Mouse (Mus musculus): ENCODE data around the gene Aaas. TPM values are rescaled to one million over a fixed set of nuclear protein-coding genes. Genes with fewer than 3 reads are reported as not detected.

Gene Aaas
- polyA plus RNA-seq, 1 experiment: 18.6 TPM

DNA sequence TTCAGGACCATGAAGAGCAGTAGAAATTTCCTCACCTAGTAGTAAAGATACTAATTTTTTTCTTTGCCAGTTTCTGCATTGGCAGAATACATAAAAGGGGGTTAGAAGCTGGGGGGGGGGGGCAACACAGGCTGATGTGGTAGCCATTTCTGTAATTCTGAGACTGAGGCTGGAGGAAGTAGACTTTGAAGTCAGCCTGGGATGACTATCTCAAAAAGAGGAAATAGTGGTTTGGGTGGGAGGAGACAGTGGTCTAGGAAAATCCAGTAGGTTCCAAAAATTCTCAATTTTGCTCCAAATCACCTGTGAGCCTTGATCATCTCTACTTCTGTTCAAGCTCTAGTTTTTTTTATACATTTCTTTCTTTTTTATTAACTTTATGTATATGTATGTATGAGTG, 39.1 kb downstream of the Aaas start:
- DNase-seq (ENCODE audit: extremely low spot score in 1 of 2, low spot score in 1 of 2): no peak

DNA sequence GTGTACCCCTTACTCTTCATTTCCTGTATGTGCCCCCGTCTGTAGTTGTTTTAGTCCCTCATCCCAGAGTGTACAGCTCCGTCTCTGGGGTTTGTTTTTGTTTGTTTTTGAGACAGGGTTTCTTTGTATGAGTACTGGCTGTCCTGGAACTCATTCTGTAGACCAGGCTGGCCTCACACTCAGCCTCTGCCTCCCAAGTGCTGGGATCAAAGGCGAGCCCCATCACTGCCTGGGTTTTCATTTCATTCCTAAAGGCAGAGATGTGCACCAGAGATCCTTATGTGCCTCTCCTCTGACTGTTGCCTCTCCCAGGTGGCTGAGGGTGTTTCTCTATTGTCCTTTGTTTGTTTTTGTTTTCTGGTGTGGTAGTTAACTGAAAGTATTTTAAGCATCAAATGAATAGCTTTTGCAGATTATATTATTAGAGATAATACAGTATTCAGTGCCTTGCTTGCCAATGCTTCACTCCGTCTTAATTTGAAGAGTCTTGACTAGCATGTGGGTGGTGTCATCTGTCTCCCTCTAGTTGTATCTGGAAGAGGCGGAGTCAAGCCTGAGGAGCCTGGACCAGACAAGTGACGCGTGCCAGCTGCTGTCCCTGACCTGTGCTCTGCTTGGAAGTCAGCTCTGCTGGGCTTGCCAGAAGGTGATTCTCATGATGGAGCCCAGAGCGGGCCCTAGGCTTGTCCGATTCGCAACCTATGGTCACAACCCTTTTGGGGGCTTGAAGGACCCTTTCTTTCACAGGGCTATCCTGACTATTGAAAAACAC, 40.3 kb downstream of the Aaas start:
- DNase-seq (ENCODE audit: extremely low spot score in 1 of 2, low spot score in 1 of 2): no peak

DNA sequence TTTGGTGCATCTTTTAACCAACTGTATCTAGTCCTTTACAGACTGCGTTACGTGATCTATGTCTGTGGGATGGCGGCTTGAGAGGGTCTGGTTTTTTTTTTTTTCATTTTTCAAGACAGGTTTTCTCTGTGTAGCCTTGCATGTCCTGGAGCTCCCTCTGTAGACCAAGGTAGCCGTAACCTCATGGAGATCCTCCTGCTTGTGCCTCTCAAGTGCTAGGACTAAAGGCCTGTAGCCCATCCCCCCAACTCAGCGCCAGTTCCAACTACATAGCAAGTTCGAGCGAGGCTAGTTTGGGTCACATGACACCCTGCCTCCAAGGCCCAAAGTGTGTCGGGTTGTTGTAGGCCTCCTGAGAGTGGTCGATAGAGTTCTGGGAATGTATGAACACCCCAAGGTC, 41.9 kb downstream of the Aaas start:
- DNase-seq (ENCODE audit: extremely low spot score in 1 of 2, low spot score in 1 of 2): no peak

DNA sequence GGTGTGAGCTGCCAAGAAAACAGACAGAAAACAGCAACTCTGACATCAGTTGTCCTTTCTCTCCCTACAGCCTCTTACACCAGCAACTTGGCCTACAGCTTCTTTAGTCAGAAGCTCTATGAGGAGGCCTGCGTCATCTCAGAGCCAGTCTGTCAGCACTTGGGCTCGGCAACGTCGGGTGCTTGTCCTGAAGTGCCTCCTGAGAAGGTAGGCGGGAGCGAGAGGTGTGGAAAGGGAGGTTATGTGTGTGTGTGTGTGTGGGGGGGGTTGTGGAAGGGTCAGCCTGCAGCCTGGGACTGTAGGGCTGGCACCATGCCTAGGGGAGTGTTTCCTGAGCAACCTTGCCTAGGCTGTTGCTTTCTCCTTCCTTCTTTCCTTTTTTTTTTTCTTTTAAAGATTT, 48.0 kb downstream of the Aaas start:
- DNase-seq (ENCODE audit: extremely low spot score in 1 of 2, low spot score in 1 of 2): no peak

DNA sequence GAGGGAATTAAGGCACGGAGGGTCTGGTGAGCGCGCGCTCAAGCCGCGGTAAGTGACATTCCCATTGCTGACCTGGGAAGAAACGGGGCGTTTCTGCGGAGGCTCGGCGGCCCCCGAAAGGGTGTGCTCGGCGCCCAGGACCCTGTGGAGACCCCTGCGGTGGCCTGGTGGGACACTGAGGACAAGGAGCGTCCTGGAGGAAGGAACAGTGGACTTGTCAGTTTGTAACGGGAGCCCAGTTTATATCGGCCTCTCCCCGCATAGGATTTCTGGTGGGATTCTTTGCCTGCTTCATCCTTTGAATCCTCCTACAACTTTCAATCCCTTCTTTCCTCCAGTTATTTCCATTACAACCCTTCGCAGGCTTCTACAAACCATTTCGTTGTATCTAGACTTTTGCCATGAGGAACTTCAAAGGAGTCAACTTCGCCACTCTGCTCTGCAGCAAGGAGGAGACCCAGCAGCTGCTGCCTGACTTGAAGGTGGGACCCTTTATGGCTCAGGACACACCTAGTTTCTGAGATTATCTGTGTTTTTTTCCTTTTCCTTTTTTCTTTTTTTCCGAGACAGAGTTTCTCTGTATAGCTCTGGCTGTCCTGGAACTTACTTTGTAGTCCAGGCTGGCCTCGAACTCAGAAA, 54.1 kb downstream of the Aaas start:
- DNase-seq (ENCODE audit: extremely low spot score in 1 of 2, low spot score in 1 of 2): no peak

DNA sequence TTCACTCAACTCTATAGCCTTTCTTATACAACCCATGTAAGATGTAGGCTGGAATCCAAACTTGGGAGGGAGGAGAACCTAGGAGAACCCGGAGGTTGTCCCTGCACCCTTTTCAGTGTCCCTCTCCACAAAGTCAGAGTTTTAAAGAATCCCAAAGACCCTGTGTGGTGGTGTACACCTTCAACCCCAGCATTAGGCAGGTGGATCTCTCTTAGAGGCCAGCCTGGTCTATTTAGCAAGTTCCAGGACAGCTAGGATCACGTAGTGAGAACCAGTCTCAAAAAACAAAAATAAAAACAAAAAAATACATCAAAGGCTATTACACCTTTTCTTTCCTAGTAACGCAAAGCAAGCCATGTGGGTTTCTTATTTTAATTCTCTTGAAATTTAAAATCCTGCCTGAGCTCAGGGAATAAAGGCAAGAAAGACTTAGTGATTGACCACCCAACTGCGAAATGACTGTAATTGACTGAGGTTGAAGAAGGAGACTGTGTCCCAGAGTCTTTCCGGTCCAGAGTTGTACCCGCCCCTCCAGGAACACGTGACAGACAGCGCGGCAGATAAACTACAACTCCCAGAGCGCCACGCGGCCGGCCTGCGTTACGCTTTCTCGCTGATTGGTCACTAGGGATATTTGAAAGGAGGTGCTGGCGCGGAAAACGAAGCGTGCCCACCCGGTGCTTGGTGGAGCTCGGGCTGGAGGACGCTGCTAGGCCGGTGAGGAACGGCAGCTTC, 54.8 kb downstream of the Aaas start, which contains the start of gene Espl1:
Espl1 (plus strand) TSS at position 634 of the 735 bp plus-strand sequence.
- DNase-seq (ENCODE audit: extremely low spot score in 1 of 2, low spot score in 1 of 2): peak; percentile 90 to 96

Other genes starting within 250 kb of the Aaas start
- gene Spryd3, start 214.5 kb downstream of the Aaas start, polyA plus RNA-seq (2012; rRNA removed): 127 and 136 TPM in 2 replicates
- 46.3 and 51.8 TPM in 2 replicates for gene Igfbp6, start 206.4 kb downstream of the Aaas start, polyA plus RNA-seq (2012; rRNA removed)
- 0.16 and 0.25 TPM in 2 replicates for gene Soat2, start 200.2 kb downstream of the Aaas start, polyA plus RNA-seq (2012; rRNA removed)
- 52.4 and 62.1 TPM in 2 replicates for gene Zfp740, start 147.5 kb downstream of the Aaas start, polyA plus RNA-seq (2012; rRNA removed)
- gene Csad, start 146.0 kb downstream of the Aaas start, polyA plus RNA-seq (2012; rRNA removed): 32.9 and 42.0 TPM in 2 replicates
- 0.74 and 0.84 TPM in 2 replicates for gene Itgb7, start 118.8 kb downstream of the Aaas start, polyA plus RNA-seq (2012; rRNA removed)
- 10.5 and 11.2 TPM in 2 replicates for gene Rarg, start 93.3 kb downstream of the Aaas start, polyA plus RNA-seq (2012; rRNA removed)
- gene Gm9918, start 80.2 kb downstream of the Aaas start, polyA plus RNA-seq (2012; rRNA removed): 0.08 and 0.15 TPM in 2 replicates
- gene Mfsd5, start 71.3 kb downstream of the Aaas start, polyA plus RNA-seq (2012; rRNA removed): 46.2 and 48.9 TPM in 2 replicates
- 1.6 TPM in 2 replicates for gene Espl1, start 54.5 kb downstream of the Aaas start, polyA plus RNA-seq (2012; rRNA removed)
- 485 and 514 TPM in 2 replicates for gene Pfdn5, start 24.7 kb downstream of the Aaas start, polyA plus RNA-seq (2012; rRNA removed)
- 87.9 and 91.1 TPM in 2 replicates for gene Myg1, start 19.1 kb downstream of the Aaas start, polyA plus RNA-seq (2012; rRNA removed)
- gene Sp7, start 16.4 kb upstream of the Aaas start, polyA plus RNA-seq (2012; rRNA removed): 18.4 and 22.0 TPM in 2 replicates
- 10.3 and 11.4 TPM in 2 replicates for gene Sp1, start 55.4 kb upstream of the Aaas start, polyA plus RNA-seq (2012; rRNA removed)
- 1.3 and 1.6 TPM in 2 replicates for gene Amhr2, start 94.6 kb upstream of the Aaas start, polyA plus RNA-seq (2012; rRNA removed)
- 78.3 and 83.6 TPM in 2 replicates for gene Prr13, start 108.3 kb upstream of the Aaas start, polyA plus RNA-seq (2012; rRNA removed)
- gene Pcbp2, start 119.8 kb upstream of the Aaas start, polyA plus RNA-seq (2012; rRNA removed): 538 and 576 TPM in 2 replicates
- not detected in 2 replicates for gene Gm10337, start 153.0 kb upstream of the Aaas start, polyA plus RNA-seq (2012; rRNA removed)
- gene Map3k12, start 166.3 kb upstream of the Aaas start, polyA plus RNA-seq (2012; rRNA removed): 83.9 and 90.8 TPM in 2 replicates
- 72.8 and 80.1 TPM in 2 replicates for gene Tarbp2, start 167.4 kb upstream of the Aaas start, polyA plus RNA-seq (2012; rRNA removed)
- gene Npff, start 174.2 kb upstream of the Aaas start, polyA plus RNA-seq (2012; rRNA removed): 5.2 and 6.7 TPM in 2 replicates